Mouse (Mus musculus): Measurements from ENCODE around the gene Tmem174.
A peak's percentile ranks its signal among the peaks of the same experiment; 100 is the strongest.

Gene Tmem174

DNA sequence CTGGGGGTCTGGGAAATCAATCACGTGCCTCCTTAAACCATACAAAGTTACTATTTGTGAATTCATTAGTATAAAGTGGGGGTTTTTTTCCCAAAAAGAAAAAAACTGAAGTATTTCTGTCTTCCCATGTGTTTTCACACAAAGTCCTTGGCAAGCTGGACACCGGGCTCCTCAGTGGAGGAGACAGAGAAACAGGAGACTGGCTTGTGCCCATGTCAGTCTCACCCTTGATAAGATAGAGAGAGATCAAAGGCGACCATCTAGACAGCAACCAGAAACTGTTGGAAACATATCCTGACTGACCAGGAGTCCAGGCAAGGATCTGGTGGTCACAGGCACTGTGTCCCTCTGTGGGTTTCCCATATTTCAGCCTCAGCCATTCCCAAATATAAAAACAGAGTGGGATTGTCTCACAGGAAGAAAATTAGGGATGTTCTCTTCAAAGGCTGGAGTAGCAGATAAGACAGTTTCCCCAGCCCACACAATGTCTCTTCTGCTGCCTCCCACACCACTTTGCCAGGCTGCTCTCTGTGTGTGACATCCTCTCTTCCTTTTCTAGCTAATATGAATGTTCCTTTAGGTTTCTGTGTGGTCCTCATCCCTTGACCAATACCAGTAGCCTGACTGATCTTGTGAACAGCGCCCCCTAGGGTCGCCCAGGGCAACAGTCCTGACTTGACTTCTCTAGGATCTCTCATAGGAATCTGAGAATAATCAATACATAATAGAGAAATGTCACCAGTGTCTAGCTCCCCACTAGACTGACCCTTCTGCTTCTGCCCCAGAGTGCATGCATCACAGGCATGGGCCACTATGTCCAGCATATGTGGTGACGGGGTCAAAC lies 3.3 kb downstream of the Tmem174 start:
- DNase-seq (ENCODE audit: low spot score in 2 of 2) = no peak

DNA sequence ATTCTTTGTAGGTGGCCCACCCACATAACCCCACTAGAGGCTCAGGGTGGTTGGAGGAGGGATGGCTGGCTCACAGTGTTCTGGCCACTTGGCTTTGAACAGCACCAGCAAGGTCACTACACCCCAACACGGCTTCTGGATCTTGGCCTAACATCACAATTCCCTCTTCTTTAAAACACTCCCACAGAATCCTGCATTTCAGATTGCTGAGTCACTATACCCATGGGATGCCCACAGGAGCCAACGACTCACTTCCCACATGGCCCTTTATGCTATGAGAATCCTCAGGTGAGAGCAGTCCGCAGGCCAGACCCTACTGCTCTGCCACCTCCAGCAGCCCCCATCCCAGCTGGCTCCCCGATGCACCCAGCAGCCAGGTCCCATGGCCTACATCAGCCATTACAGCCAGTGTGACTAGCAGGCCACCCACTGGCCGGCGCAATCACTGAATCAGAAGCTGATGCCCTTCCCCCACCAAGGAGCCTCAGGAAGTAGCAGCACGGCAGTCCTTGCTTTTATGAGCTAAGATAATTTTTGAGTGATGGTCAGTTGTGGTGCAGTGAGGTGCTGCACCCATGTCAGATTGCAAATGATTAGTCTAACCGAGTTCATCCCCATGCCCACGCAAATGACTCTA lies 4.8 kb downstream of the Tmem174 start:
- no peak for DNase-seq (ENCODE audit: low spot score in 2 of 2)

DNA sequence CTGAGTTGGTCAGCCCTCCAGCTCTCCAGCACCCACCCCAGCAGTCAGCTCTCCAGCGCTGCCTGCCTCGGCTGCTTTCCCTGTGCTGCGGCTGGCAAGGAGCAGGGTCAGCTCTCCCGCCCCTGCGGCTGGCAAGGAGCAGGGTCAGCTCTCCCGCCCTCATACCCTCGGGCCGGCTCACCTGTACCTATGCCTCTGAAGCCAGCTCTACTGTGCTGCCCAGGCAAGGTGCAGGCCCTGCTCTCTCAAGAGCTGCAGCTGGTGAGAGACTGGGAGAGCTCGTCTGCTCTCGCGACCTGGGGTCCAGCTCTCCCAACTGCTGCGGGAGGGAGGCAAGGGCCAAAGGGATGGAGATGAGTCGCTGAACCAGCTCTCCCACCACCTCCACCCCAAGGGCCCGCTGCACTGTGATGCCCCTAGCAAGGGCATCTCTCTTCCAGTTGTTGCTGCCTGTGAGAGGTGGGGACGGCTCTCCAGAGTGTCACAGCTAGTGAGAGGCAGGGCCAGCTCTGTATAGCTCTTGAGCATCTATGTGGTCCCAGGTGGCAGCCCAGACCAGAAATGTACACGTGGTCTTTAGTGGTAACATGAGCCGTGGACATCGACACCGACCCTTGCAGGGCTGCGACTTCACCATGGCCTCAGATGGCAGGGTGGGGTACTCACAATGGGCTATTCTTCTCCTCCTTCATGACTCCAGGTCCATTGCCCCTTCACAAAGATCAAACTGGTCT lies 5.9 kb downstream of the Tmem174 start:
- DNase-seq (ENCODE audit: low spot score in 2 of 2) = no peak

DNA sequence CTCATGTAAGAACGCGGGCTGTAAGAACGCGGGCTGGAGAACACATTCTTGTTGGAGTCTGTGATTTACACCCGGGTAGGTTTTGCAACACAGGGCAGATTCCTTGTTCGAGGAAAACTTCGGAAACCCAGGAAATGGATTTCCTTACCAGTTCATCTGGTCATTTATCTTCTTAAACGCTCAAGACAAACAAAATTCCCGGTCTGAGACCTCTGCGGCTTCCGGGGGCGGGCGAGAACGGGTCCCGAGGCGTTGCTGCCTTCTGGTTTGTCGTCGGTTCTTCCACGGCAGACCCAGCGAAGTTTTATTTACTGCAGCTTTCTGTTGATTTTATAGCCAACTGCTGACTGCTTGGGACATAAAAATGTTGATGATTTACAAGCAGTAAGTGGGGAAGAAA lies 10.5 kb downstream of the Tmem174 start:
- no peak for DNase-seq (ENCODE audit: low spot score in 2 of 2)

DNA sequence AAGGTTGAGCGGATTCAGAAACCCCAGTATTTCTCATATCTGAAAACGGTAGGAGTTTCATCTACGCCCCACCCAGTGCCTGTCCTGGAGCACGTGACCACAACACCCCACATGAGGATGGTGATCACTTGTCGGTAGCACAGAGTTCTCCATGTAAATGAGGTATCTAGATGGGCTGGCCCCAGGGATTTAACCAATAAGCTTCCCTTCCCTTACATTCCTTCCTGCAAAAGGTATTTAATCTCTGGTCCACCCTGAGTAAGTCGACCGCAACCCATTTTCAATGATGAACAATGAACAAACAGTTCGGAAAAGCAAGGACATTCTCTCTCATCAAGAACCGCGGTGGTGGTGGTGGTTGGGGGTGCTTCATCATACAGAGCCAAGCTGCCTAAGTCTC lies 12.7 kb downstream of the Tmem174 start:
- DNase-seq (ENCODE audit: low spot score in 2 of 2) = no peak

DNA sequence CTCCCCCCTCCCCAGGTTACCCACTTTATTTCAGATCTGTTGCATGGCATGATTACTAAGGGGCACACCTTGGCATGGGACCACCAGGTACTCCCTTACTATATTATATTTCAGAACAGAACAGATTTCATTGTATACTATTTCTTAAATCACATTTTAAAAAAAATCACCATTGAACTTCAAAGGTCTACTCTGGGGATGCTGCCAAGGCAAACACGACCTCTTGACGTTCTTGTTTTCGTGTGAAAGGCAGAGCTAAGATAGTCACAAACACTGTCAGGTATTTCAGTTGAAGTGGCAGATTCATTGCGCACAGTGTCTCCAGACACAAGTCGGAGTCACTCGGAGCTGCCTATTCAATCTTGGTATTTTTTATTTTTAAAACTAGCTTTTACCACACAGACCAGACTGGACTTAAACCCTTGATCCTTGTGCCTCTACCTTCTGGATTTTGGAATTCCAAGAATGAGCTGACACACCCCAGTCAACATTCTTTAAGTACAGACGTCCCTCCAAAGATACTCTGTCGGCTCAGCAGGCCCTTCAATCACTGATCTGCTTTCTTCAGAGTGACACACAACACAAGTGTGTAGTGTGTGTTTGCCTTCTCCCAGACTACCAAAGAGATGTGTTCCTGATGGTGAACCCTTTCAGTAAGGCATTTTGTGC lies 14.2 kb downstream of the Tmem174 start:
- no peak for DNase-seq (ENCODE audit: low spot score in 2 of 2)

DNA sequence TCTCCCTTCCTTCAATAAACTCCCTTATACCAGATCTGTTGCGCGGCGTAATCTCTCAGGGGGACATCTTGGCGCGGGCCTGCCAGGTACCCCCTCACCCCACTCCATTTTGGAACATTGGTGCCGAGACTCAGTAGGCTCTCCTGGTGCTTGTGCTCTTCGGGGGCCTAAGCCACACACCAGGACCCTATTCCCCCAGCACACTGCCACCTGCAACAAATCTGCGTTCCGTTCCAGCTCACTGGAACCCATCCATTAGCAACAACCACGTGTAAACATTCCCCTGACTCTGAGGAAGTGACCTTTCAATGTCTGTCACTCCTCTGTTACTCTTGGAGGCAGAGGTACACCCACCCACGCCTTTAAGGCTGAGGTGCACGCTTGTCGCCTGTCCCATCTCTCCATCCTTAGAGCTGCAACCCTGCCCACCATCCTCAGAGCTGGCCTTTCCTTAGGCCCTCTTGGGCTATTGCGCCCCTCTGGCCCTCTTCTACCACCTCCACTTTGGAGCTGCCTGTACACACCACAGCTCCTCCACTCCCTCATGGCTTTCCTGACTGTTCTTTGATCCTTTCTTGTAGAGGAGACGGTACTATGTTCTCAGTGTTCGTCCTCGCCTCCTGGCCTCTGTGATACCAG lies 19.7 kb downstream of the Tmem174 start:
- DNase-seq (ENCODE audit: low spot score in 2 of 2) = no peak

DNA sequence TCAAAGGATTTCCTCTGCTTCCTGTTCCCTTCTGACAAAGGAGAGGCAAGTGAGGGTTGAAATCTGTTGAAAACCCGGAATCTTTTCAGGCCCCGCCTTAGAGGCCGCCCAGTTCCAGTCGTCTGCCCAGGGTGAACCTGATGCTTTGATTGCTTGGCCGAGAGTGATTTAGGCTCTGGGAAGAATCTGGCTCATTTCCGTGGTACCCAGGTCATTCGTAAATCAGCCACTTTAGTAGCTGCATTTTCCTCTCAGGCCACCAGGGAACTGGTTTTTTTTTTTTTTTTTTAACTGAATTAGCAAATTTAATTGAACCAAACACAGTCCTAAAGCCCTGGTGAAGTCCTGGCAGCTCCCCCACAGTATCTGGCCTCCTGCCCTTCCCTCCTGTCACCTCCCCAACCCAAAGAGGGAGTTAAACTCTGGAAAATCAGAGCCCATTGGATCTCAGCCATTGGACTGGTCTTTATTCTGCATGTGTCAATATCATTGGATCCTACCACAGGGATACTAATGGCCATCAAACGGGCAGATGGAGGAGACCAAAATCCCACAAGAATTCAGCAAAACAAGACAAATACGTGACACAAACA lies 29.2 kb downstream of the Tmem174 start:
- DNase-seq (ENCODE audit: low spot score in 2 of 2) = no peak

DNA sequence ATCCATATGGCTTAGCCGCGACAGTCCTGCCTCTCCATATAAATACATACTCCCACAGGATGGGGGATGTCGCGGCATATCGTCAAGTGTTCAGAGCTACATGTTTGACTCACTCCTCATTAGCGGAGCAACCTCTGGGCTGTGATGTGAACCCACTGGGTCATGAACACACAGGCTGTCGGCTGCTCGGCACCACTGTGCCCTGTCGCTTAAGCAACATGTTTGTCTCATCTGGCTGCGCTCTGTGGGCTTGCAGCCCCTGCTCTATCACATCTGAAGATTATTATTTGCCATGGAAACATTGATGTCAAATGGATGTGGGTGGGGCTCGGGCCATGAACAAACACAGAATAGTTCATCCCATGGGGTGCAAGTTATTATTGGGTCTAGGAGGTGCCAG lies 33.4 kb downstream of the Tmem174 start:
- no peak for DNase-seq (ENCODE audit: low spot score in 2 of 2)

DNA sequence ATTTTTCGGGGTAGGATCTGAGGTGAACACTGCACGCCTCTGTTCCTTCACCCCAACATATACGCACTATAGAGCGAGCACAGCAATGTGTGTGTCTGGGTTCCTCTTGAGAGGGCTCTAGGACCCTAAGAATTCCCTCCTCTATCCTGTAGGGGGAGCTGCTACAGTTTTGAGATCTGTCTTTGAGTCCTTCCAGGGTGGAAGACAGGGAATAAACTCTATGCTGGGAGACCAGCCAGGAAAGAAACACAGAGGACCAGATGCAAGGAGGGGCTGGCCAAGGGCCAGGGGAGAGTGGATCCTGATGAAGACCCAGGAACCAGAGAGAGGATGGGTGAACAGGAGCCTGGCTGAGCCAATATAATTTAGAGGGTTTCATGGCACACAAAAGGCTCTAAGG lies 40.5 kb downstream of the Tmem174 start:
- DNase-seq (ENCODE audit: low spot score in 2 of 2) = no peak

DNA sequence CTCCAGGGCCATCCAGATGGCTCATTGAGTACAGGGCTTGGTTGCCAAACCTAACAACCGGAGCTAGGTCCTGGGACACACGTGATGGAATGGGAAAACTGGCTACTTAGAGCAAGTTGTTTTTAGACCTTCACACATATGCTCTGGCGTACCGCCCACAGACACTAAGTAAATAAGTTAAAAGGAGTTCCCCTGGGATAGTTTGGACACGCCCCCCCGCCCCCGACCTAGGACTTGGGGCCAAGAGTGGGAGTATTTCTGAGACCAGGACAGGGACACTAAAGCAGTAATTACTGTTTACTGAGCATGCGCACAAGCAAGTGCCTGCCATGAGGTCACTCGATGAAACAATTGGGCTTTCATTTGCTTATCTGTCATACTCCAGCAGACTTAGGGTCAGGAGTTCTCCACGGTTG lies 42.5 kb downstream of the Tmem174 start:
- DNase-seq (ENCODE audit: low spot score in 2 of 2) = no peak

DNA sequence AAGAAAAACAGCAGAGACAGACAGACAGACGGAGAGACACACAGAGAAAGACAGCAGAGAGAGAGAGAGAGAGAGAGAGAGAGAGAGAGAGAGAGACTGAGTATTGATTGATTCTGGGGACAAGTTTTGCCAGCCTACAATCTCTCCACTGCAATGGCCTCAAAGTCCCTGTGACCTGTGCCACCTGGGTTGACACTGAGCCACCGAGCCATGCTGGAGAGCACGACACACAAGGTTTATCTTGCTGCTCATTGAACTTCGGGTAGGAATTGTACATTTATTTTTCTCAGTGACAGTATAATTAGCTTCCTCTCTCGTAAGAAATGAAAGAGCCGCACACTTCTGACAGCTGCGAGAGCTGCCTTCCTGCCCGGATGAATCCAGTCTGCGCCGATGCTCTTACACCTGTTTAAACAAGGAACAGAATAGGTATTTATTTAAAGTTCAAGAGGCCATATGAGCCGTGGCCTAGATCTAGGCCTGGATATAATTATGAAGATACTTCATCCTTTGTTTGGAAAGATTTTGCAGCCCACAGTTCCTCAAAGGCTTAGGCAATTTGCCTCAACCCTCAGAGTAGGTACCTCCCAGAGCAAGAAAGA lies 43.2 kb downstream of the Tmem174 start:
- DNase-seq (ENCODE audit: low spot score in 2 of 2) = no peak

DNA sequence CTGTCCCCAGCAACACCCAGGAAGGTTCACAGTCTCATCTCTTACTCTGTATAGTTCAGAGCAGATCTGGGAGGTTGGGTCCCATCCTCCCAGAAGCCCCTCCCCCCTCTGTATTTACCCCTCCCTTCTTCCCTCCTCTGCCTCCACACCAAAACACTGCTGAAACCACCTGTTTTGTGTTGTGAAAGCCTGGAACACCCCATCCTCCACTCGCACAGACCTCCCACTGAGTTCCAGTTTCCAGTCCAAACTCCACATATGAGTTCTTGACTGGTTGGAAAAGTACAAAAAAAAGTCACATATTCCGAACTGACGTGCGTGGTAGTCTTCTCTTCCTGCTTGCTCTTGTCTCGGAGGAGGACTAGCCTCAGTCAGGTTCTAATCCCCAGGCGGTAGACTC lies 45.8 kb downstream of the Tmem174 start:
- DNase-seq (ENCODE audit: low spot score in 2 of 2) = no peak

DNA sequence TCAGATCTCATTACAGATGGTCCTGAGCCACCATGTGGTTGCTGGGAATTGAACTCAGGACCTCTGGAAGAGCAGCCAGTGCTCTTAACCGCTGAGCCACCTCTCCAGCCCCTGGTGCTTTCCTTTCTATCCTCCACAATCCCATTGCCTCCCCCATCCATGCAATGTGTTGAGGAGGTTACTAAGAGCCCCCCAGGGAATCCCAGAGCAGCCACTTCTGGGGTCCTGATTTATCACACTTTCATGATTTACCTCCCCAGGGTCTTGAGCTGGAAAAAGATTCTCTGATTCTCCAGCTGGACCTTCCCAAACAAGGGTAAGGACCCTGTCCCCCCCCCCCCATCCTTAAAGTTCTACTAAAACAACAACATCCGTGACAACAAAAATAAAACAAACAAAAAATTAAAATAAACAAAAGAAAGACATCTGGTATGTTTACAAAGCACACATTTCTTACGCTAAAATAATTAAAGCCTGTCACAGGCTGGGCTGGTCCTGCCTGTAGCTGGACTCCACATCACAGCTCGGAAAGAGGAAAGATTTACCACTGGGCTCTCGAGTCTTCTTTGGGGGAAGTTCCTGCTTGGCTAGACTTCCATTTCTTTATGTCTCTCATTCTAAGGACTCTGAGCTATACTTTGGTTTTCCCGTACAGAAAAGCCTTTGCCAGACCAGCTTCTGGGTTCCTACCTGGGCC lies 46.4 kb downstream of the Tmem174 start:
- no peak for DNase-seq (ENCODE audit: low spot score in 2 of 2)

DNA sequence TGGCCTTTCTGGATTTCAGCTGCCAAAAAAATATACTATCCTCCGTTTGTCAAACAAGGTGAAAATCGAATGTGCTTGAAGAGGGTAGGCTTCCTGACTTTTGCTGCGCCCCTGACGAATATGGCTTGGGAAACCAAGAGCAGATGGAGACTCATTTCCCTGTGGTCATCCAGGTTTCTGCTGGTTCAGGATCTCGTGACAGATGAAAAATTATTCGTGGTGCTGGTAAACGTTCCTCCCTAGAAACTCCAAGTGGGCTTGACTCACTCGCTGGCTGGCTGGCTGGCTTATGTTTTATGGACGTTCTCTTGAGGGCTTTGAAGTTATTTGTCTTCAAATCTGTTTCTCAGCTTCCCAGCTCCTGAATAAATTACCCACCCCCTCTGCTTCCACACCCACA lies 47.6 kb downstream of the Tmem174 start:
- DNase-seq (ENCODE audit: low spot score in 2 of 2) = no peak

DNA sequence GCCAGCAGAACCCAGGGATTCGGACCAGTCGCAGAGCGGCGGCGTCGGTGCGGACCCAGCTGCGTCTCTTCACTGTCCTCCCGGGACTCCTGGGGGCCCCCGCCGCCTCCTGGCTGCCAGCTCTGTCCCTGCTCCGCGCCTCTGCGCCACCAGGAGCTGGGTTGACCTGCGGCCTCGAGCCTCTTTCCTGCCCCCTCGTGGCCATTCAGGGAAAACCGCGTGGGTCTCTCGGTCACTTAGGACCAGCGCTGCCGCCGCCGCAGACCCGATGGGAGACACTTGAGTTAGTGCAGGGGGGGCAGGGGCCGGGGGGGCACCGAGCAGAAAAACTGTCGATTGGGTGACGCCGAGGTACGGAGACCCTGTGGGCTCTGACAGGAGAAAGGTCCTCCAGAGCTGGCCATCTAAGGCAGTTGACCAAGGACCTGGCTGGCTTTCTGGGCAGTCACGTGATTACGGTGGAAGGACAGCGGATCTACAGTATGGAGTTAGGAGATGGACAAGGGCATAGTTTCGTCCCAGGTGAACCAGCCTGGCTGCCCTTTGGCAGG lies 48.2 kb downstream of the Tmem174 start:
- peak; percentile 19 to 20 for DNase-seq (ENCODE audit: low spot score in 2 of 2)

DNA sequence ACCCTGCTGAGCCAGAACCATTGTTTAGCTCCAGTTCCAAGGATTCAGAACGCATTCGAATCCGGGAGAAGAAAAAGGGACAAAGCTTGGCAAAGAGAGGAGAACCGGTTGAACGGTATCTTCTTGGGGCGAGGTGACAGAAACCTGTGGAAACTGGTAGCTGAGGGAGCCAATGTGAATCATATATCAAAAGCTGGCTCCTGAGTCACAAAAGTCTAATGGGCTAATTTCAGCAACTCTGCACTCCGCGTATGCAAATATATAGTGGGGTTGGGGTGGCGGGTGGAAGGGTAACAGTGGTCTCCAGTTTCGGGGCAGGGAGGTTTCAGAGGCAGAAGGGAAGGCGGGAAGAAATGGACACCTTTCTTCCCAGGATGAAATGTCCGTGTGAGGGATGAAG lies 48.7 kb downstream of the Tmem174 start:
- DNase-seq (ENCODE audit: low spot score in 2 of 2) = no peak

DNA sequence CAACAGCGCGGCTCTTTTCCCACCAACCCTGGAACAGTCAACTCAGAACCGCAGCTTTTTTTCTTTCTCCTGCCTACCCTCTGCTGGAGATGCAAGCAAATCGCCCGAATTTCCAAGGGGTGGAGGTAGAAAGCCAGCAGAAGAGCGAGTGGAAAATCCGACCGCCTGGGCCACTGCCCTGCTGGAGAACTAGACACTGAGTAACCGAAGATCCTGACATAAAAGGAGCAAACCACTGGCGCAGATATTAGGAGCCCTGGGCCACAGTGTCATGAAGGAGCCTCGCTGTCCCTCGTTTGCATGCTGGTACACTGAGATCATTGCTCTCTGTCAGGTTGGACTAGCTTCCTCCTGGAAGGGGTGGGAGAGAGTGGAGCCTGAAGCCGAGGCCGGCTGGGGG lies 49.6 kb downstream of the Tmem174 start:
- DNase-seq (ENCODE audit: low spot score in 2 of 2) = no peak

DNA sequence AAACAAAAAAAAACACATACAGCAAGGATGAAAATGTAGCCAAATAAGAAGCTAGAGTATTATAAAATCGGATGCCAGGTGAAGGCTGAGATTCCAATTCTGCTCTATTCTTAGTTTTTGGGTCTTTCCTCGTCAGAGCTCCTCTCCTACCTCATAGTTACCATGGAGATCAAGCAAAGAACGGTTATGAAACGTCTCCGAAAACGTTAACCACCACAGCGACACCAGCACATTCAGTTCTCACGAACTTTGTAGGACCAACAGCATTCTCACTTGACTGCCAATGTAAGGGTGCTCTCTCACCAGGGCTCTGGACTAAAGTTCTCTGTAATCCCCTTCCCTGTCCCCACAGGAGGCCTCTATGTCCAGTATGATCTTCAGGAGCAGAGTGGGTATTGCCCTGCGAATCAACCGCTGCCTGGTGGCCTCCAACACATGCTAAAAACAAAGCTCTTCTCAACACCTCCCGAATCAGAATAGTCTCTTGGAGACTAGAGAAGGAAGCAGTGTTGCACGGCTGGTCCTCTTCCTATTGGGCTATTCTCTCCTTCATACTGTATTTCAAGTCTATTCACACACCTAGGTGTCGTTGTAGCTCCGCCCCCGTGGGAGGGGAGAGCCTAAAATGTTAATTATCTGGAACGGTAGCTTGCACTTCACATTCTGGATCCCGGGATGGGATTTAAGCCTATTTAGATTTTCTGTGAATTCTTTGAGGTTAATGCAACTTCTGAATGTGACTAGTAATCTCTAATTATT lies 50.2 kb downstream of the Tmem174 start:
- DNase-seq (ENCODE audit: low spot score in 2 of 2) = no peak
